Mouse (Mus musculus) cerebral cortex, adult 2 months (tissue): ENCODE measurements around the gene Pcmt1.

ENCODE experiments used
- WGBS: fragments of 180-500 bp; shearing (Covaris S2); methylation state at CpG from one replicate; pipeline ENCODE4 v1.1.7; 2018; 5-methylcytosine and 5-hydroxymethylcytosine counted together

The Pcmt1 gene

GRCm38 (mm10) chr10:7640366-7640765, 40.6 kb downstream of the Pcmt1 start:
- WGBS, result 95% methylated on average over 12 of the region's 12 CpGs

GRCm38 (mm10) chr10:7630951-7631720, 49.8 kb downstream of the Pcmt1 start:
- 63% methylated on average over 16 of the region's 16 CpGs for WGBS

- WGBS, result 77% methylated on average over 5 of the region's 5 CpGs
Measured at GRCm38 (mm10) chr10:7630286-7630685, 50.6 kb downstream of the Pcmt1 start.

- 90% methylated on average over 4 of the region's 4 CpGs for WGBS
Measured at GRCm38 (mm10) chr10:7629092-7629491, 51.8 kb downstream of the Pcmt1 start.

GRCm38 (mm10) chr10:7623861-7624518, 56.9 kb downstream of the Pcmt1 start:
- WGBS, result 93% methylated on average over 3 of the region's 3 CpGs

GRCm38 (mm10) chr10:7622378-7622777, 58.6 kb downstream of the Pcmt1 start:
- WGBS, result 59% methylated on average over 3 of the region's 3 CpGs

GRCm38 (mm10) chr10:7620723-7621122, 60.2 kb downstream of the Pcmt1 start:
- 92% methylated on average over 5 of the region's 5 CpGs for WGBS

- WGBS, result 90% methylated on average over 5 of the region's 5 CpGs
Measured at GRCm38 (mm10) chr10:7619821-7620241, 61.1 kb downstream of the Pcmt1 start.

GRCm38 (mm10) chr10:7617556-7617955, 63.4 kb downstream of the Pcmt1 start:
- WGBS, result 56% methylated on average over 3 of the region's 3 CpGs

- WGBS, result 86% methylated on average over 11 of the region's 11 CpGs
Measured at GRCm38 (mm10) chr10:7617146-7617545, 63.8 kb downstream of the Pcmt1 start.

- 85% methylated on average over 8 of the region's 8 CpGs for WGBS
Measured at GRCm38 (mm10) chr10:7614834-7615233, 66.1 kb downstream of the Pcmt1 start.

GRCm38 (mm10) chr10:7611647-7612046, 69.3 kb downstream of the Pcmt1 start:
- WGBS, result 67% methylated on average over 6 of the region's 6 CpGs

GRCm38 (mm10) chr10:7608611-7609010, 72.3 kb downstream of the Pcmt1 start:
- WGBS, result 88% methylated on average over 17 of the region's 17 CpGs

GRCm38 (mm10) chr10:7606437-7606836, 74.5 kb downstream of the Pcmt1 start:
- 94% methylated on average over 2 of the region's 2 CpGs for WGBS

- WGBS, result 58% methylated on average over 2 of the region's 2 CpGs
Measured at GRCm38 (mm10) chr10:7605168-7605567, 75.8 kb downstream of the Pcmt1 start.

- 9% methylated on average over 6 of the region's 6 CpGs for WGBS
Measured at GRCm38 (mm10) chr10:7600647-7601046, 80.3 kb downstream of the Pcmt1 start.

- WGBS, result 94% methylated on average over 7 of the region's 7 CpGs
Measured at GRCm38 (mm10) chr10:7598177-7598576, 82.8 kb downstream of the Pcmt1 start.

GRCm38 (mm10) chr10:7596251-7596650, 84.7 kb downstream of the Pcmt1 start:
- WGBS, result 42% methylated on average over 1 of the region's 1 CpGs

GRCm38 (mm10) chr10:7594797-7595196, 86.1 kb downstream of the Pcmt1 start:
- 56% methylated on average over 7 of the region's 7 CpGs for WGBS

- WGBS, result 8% methylated on average over 8 of the region's 8 CpGs
Measured at GRCm38 (mm10) chr10:7590792-7591191, 90.1 kb downstream of the Pcmt1 start.

- WGBS, result under 1% methylated on average over 54 of the region's 54 CpGs
Measured at GRCm38 (mm10) chr10:7590234-7590689, 90.7 kb downstream of the Pcmt1 start.

- under 1% methylated on average over 76 of the region's 76 CpGs for WGBS
Measured at GRCm38 (mm10) chr10:7589592-7590233, 91.2 kb downstream of the Pcmt1 start, which contains the start of gene Lrp11. Gene Lrp11, plus strand, starts transcription at chr10:7589800.
